Mouse (Mus musculus) CD4-positive helper T cell, adult 2 months (primary cell): Measurements from ENCODE around the gene Psmb11.

Experiments
- DNase-seq: peaks from one replicate; pipeline ENCODE4 v3.0.0-alpha.2; 2012; ENCODE audit warnings: low read depth, missing footprints, low spot score

The Psmb11 gene

GRCm38 (mm10) chr14:54640946-54641304 lies 19.7 kb downstream of the Psmb11 start, which contains the start of gene Gm17606:
Gm17606 (plus strand) TSS chr14:54640952.
- no peak for DNase-seq

GRCm38 (mm10) chr14:54641305-54641969 lies 20.2 kb downstream of the Psmb11 start, which contains the start of gene Cdh24:
Cdh24 (minus strand) TSS chr14:54641364.
- DNase-seq, result peak; percentile 92

- DNase-seq, result no peak
These were observed 21.2 kb downstream of the Psmb11 start for GRCm38 (mm10) chr14:54642224-54642944.

- no peak for DNase-seq
These were observed 21.8 kb downstream of the Psmb11 start for GRCm38 (mm10) chr14:54643011-54643410.

GRCm38 (mm10) chr14:54644294-54644693 lies 23.1 kb downstream of the Psmb11 start:
- DNase-seq, result no peak

GRCm38 (mm10) chr14:54646455-54646854 lies 25.2 kb downstream of the Psmb11 start:
- DNase-seq, result no peak

- DNase-seq, result no peak
These were observed 25.8 kb downstream of the Psmb11 start for GRCm38 (mm10) chr14:54646898-54647636.

- DNase-seq, result no peak
These were observed 26.7 kb downstream of the Psmb11 start for GRCm38 (mm10) chr14:54647900-54648299.

- DNase-seq, result peak; percentile 89
These were observed 29.6 kb downstream of the Psmb11 start for GRCm38 (mm10) chr14:54650621-54651454.

GRCm38 (mm10) chr14:54651556-54651955 lies 30.3 kb downstream of the Psmb11 start:
- no peak for DNase-seq

GRCm38 (mm10) chr14:54652787-54653186 lies 31.6 kb downstream of the Psmb11 start:
- no peak for DNase-seq

GRCm38 (mm10) chr14:54653496-54653895 lies 32.3 kb downstream of the Psmb11 start:
- peak; percentile 87 for DNase-seq

- DNase-seq, result no peak
These were observed 38.8 kb downstream of the Psmb11 start for GRCm38 (mm10) chr14:54660009-54660408.

GRCm38 (mm10) chr14:54664477-54665222 lies 43.4 kb downstream of the Psmb11 start:
- no peak for DNase-seq

GRCm38 (mm10) chr14:54669381-54669780 lies 48.1 kb downstream of the Psmb11 start:
- DNase-seq, result peak; percentile 55

- no peak for DNase-seq
These were observed 53.1 kb downstream of the Psmb11 start for GRCm38 (mm10) chr14:54674317-54674716.

GRCm38 (mm10) chr14:54676290-54676689 lies 55.1 kb downstream of the Psmb11 start:
- DNase-seq, result no peak

GRCm38 (mm10) chr14:54678657-54679304 lies 57.5 kb downstream of the Psmb11 start:
- DNase-seq, result no peak
